Mouse (Mus musculus) fibroblast of lung, adult 2 months (primary cell): ENCODE results near the gene Olfr15.
"Not testable (repeated sequence)": the region's sequence is repeated elsewhere in the genome, so short reads cannot be mapped to it uniquely, and the experiment has no call there.

Experiments
- DNase-seq: peaks from one replicate; pipeline ENCODE4 v3.0.0-alpha.2; 2011; ENCODE audit warnings: low read depth

Gene Olfr15

GRCm38 (mm10) chr16:3830588-3831109 is at the start of gene Olfr15:
Gene Olfr15 (plus strand): TSS chr16:3830878.
- no peak for DNase-seq

GRCm38 (mm10) chr16:3781237-3781636 is 49.4 kb upstream of the Olfr15 start:
- DNase-seq = no peak

GRCm38 (mm10) chr16:3788394-3788793 is 42.3 kb upstream of the Olfr15 start:
- no peak for DNase-seq

GRCm38 (mm10) chr16:3808176-3808575 is 22.5 kb upstream of the Olfr15 start:
- DNase-seq = no peak

- not testable (repeated sequence) for DNase-seq
Observed at GRCm38 (mm10) chr16:3814667-3815066, 16.0 kb upstream of the Olfr15 start.

- DNase-seq = peak; percentile 21
Observed at GRCm38 (mm10) chr16:3820202-3820601, 10.5 kb upstream of the Olfr15 start.

- DNase-seq = no peak
Observed at GRCm38 (mm10) chr16:3828021-3828420, 2.7 kb upstream of the Olfr15 start.

- DNase-seq = no peak
Observed at GRCm38 (mm10) chr16:3829727-3830126, 951 bp upstream of the Olfr15 start.

GRCm38 (mm10) chr16:3835461-3835860 is 4.8 kb downstream of the Olfr15 start:
- no peak for DNase-seq

- no peak for DNase-seq
Observed at GRCm38 (mm10) chr16:3839157-3839885, 8.6 kb downstream of the Olfr15 start.

- no peak for DNase-seq
Observed at GRCm38 (mm10) chr16:3842989-3843388, 12.3 kb downstream of the Olfr15 start.

GRCm38 (mm10) chr16:3843796-3844195 is 13.1 kb downstream of the Olfr15 start:
- no peak for DNase-seq

GRCm38 (mm10) chr16:3846711-3847518 is 16.2 kb downstream of the Olfr15 start, which contains the start of gene Zfp174:
Gene Zfp174 (plus strand): TSS chr16:3847268.
- DNase-seq = peak; percentile 91

- no peak for DNase-seq
Observed at GRCm38 (mm10) chr16:3847871-3848270, 17.2 kb downstream of the Olfr15 start.

GRCm38 (mm10) chr16:3848416-3848815 is 17.7 kb downstream of the Olfr15 start:
- DNase-seq = no peak

GRCm38 (mm10) chr16:3851301-3851700 is 20.6 kb downstream of the Olfr15 start:
- DNase-seq = not testable (repeated sequence)

GRCm38 (mm10) chr16:3852586-3852985 is 21.9 kb downstream of the Olfr15 start:
- no peak for DNase-seq

GRCm38 (mm10) chr16:3854437-3855182 is 23.9 kb downstream of the Olfr15 start:
- DNase-seq = no peak

GRCm38 (mm10) chr16:3855776-3856175 is 25.1 kb downstream of the Olfr15 start:
- DNase-seq = no peak

GRCm38 (mm10) chr16:3859254-3859653 is 28.6 kb downstream of the Olfr15 start:
- no peak for DNase-seq

GRCm38 (mm10) chr16:3871815-3872214 is 41.1 kb downstream of the Olfr15 start:
- DNase-seq = no peak
